Mouse (Mus musculus) MEL (cell line): ENCODE data around the gene Lhfpl5. TPM values are rescaled to one million over a fixed set of nuclear protein-coding genes. Genes with fewer than 3 reads are reported as not detected.
A peak's percentile ranks its signal among the peaks of the same experiment; 100 is the strongest.

Source experiments
- DNase-seq: peaks from one replicate; pipeline ENCODE4 v3.0.0; 2011; ENCODE audit warnings: low read depth, low spot score
- H3K27ac ChIP-seq: 2 replicates; pipeline ENCODE4 v1.5.1; 2012; ENCODE audit warnings: low read depth, mild to moderate bottlenecking, control low read depth, low read length, moderate library complexity; ENCODE audit not compliant: control insufficient read depth
- H3K27me3 ChIP-seq, 2 experiments: fragments of 150-350 bp in 1 of 2; sonication (generic) in 1 of 2; 2 replicates each; pipeline ENCODE4 v1.6.1; 2012; ENCODE audit warnings: low read length in 2 of 2, mild to moderate bottlenecking in 2 of 2, improper control_type of control experiment in 1 of 2, moderate library complexity in 1 of 2; ENCODE audit not compliant: insufficient read depth in 2 of 2, control insufficient read depth in 1 of 2
- H3K36me3 ChIP-seq, 2 experiments: 2 replicates each; pipeline ENCODE4 v1.6.1; 2012 to 2014; ENCODE audit warnings: low read length in 2 of 2, improper control_type of control experiment in 1 of 2, inconsistent platforms in 1 of 2, mild to moderate bottlenecking in 1 of 2; ENCODE audit not compliant: insufficient read depth in 2 of 2, control insufficient read depth in 1 of 2
- H3K4me1 ChIP-seq, 2 experiments: fragments of 150-350 bp in 1 of 2; sonication (generic) in 1 of 2; 2 replicates each; pipeline ENCODE4 v1.6.1; 2012; ENCODE audit warnings: low read length in 2 of 2, improper control_type of control experiment in 1 of 2, mild to moderate bottlenecking in 1 of 2; ENCODE audit not compliant: insufficient read depth in 2 of 2, control insufficient read depth in 1 of 2
- H3K4me3 ChIP-seq, 2 experiments: fragments of 150-350 bp in 1 of 2; sonication (generic) in 1 of 2; 2 replicates each; pipeline ENCODE4 v1.5.1; 2012; ENCODE audit warnings: low read depth in 2 of 2, low read length in 2 of 2, mild to moderate bottlenecking in 2 of 2, moderate library complexity in 2 of 2, control low read depth in 1 of 2, improper control_type of control experiment in 1 of 2; ENCODE audit not compliant: control insufficient read depth in 1 of 2, insufficient read depth in 1 of 2
- H3K79me2 ChIP-seq: 2 replicates; pipeline ENCODE4 v1.6.1; 2012; ENCODE audit warnings: mild to moderate bottlenecking, low read length, moderate library complexity; ENCODE audit not compliant: control insufficient read depth, poor library complexity, insufficient read depth
- H3K9ac ChIP-seq: 2 replicates; pipeline ENCODE4 v1.6.1; 2012; ENCODE audit warnings: low read depth, mild to moderate bottlenecking, control low read depth, low read length, moderate library complexity; ENCODE audit not compliant: control insufficient read depth, poor library complexity, severe bottlenecking
- H3K9me3 ChIP-seq: fragments of 150-350 bp; sonication (generic); replicated peaks from 2 replicates; pipeline ENCODE4 v1.6.1; 2012; ENCODE audit warnings: mild to moderate bottlenecking, low read length, improper control_type of control experiment, moderate library complexity; ENCODE audit not compliant: insufficient read depth
- BHLHE40 ChIP-seq: IDR thresholded peaks from 2 replicates; pipeline ENCODE4 v1.6.1; 2012; ENCODE audit warnings: low read depth, mild to moderate bottlenecking, inconsistent platforms, low read length, improper control_type of control experiment, borderline replicate concordance
- CHD1 ChIP-seq: IDR thresholded peaks from 2 replicates; pipeline ENCODE4 v1.6.1; 2012; ENCODE audit warnings: low read depth, mild to moderate bottlenecking, inconsistent platforms, low read length, improper control_type of control experiment
- CHD2 ChIP-seq: IDR thresholded peaks from 2 replicates; pipeline ENCODE4 v1.6.1; 2011; ENCODE audit warnings: low read length, improper control_type of control experiment
- CTCF ChIP-seq, 3 experiments: IDR thresholded peaks in 2 of 3; conservative IDR thresholded peaks in 1 of 3; 2 replicates each; pipeline ENCODE4 v1.5.1; 2011 to 2012; ENCODE audit warnings: low read length in 3 of 3, low read depth in 2 of 3, mild to moderate bottlenecking in 2 of 3, improper control_type of control experiment in 1 of 3, inconsistent platforms in 1 of 3, mixed read lengths in 1 of 3, moderate library complexity in 1 of 3; ENCODE audit not compliant: control insufficient read depth in 1 of 3, insufficient read depth in 1 of 3, poor library complexity in 1 of 3, severe bottlenecking in 1 of 3
- ETS1 ChIP-seq: IDR thresholded peaks from 2 replicates; pipeline ENCODE4 v1.6.1; 2012; ENCODE audit warnings: low read depth, mild to moderate bottlenecking, inconsistent platforms, low read length, improper control_type of control experiment, moderate library complexity
- GABPA ChIP-seq: IDR thresholded peaks from 2 replicates; pipeline ENCODE4 v1.6.1; 2012; ENCODE audit warnings: low read depth, mild to moderate bottlenecking, inconsistent platforms, low read length, improper control_type of control experiment, moderate library complexity
- JUND ChIP-seq: IDR thresholded peaks from 2 replicates; pipeline ENCODE4 v1.6.1; 2011; ENCODE audit warnings: low read depth, mild to moderate bottlenecking, improper control_type of control experiment, low read length
- MAFK ChIP-seq: IDR thresholded peaks from 2 replicates; pipeline ENCODE4 v1.6.1; 2011; ENCODE audit warnings: low read depth, mild to moderate bottlenecking, low read length, improper control_type of control experiment, borderline replicate concordance
- MAX ChIP-seq: IDR thresholded peaks from 2 replicates; pipeline ENCODE4 v1.6.1; 2011; ENCODE audit warnings: low read length, improper control_type of control experiment
- MAZ ChIP-seq: IDR thresholded peaks from 2 replicates; pipeline ENCODE4 v1.6.1; 2012; ENCODE audit warnings: low read depth, mild to moderate bottlenecking, inconsistent platforms, low read length, improper control_type of control experiment
- MEF2A ChIP-seq: IDR thresholded peaks from 2 replicates; pipeline ENCODE4 v1.6.1; 2014; ENCODE audit warnings: low read depth, mild to moderate bottlenecking, inconsistent platforms, low read length, improper control_type of control experiment; ENCODE audit not compliant: poor library complexity, insufficient replicate concordance, severe bottlenecking; ENCODE audit errors: extremely low read depth
- MXI1 ChIP-seq: IDR thresholded peaks from 2 replicates; pipeline ENCODE4 v1.6.1; 2011; ENCODE audit warnings: mild to moderate bottlenecking, low read depth, low read length, improper control_type of control experiment
- MYB ChIP-seq: IDR thresholded peaks from 2 replicates; pipeline ENCODE4 v1.6.1; 2011; ENCODE audit warnings: mild to moderate bottlenecking, low read depth, low read length, improper control_type of control experiment
- MYC ChIP-seq: IDR thresholded peaks from 2 replicates; pipeline ENCODE4 v1.6.1; 2011; ENCODE audit warnings: low read depth, mild to moderate bottlenecking, low read length, improper control_type of control experiment, moderate library complexity
- NELFE ChIP-seq: IDR thresholded peaks from 2 replicates; pipeline ENCODE4 v1.6.1; 2011; ENCODE audit warnings: low read depth, low read length, improper control_type of control experiment
- POLR2A ChIP-seq, 2 experiments: IDR thresholded peaks; 2 replicates each; pipeline ENCODE4 v1.6.1; 2011 to 2012; ENCODE audit warnings: low read length in 2 of 2, mild to moderate bottlenecking in 2 of 2, control low read depth in 1 of 2, improper control_type of control experiment in 1 of 2, low read depth in 1 of 2, moderate library complexity in 1 of 2; ENCODE audit not compliant: control insufficient read depth in 1 of 2, insufficient read depth in 1 of 2, poor library complexity in 1 of 2
- POLR2AphosphoS2 ChIP-seq: IDR thresholded peaks from 2 replicates; pipeline ENCODE4 v1.6.1; 2011; ENCODE audit warnings: low read length, improper control_type of control experiment
- POLR2AphosphoS5 ChIP-seq: IDR thresholded peaks from 2 replicates; pipeline ENCODE4 v1.6.1; 2012; ENCODE audit warnings: low read depth, borderline replicate concordance, mild to moderate bottlenecking, inconsistent platforms, low read length, moderate library complexity, mixed read lengths
- RAD21 ChIP-seq: IDR thresholded peaks from 2 replicates; pipeline ENCODE4 v1.6.1; 2011; ENCODE audit warnings: mild to moderate bottlenecking, low read depth, low read length, improper control_type of control experiment
- RCOR1 ChIP-seq: IDR thresholded peaks from 2 replicates; pipeline ENCODE4 v1.6.1; 2012; ENCODE audit warnings: low read depth, mild to moderate bottlenecking, inconsistent platforms, low read length, improper control_type of control experiment
- SIN3A ChIP-seq: IDR thresholded peaks from 2 replicates; pipeline ENCODE4 v1.6.1; 2012; ENCODE audit warnings: low read length, improper control_type of control experiment, inconsistent platforms
- SMC3 ChIP-seq: IDR thresholded peaks from 2 replicates; pipeline ENCODE4 v1.6.1; 2011; ENCODE audit warnings: low read depth, low read length, improper control_type of control experiment
- TCF12 ChIP-seq: IDR thresholded peaks from 2 replicates; pipeline ENCODE4 v1.6.1; 2014; ENCODE audit warnings: low read depth, mild to moderate bottlenecking, inconsistent platforms, low read length, improper control_type of control experiment, moderate library complexity
- USF1 ChIP-seq: IDR thresholded peaks from 2 replicates; pipeline ENCODE4 v1.6.1; 2014; ENCODE audit warnings: low read depth, mild to moderate bottlenecking, inconsistent platforms, low read length, improper control_type of control experiment, moderate library complexity
- USF2 ChIP-seq, 2 experiments: IDR thresholded peaks; 2 replicates each; pipeline ENCODE4 v1.6.1; 2011 to 2012; ENCODE audit warnings: improper control_type of control experiment in 2 of 2, low read length in 2 of 2, borderline replicate concordance in 1 of 2, inconsistent platforms in 1 of 2, low read depth in 1 of 2, mild to moderate bottlenecking in 1 of 2; ENCODE audit not compliant: insufficient read depth in 1 of 2
- ZKSCAN1 ChIP-seq: IDR thresholded peaks from 2 replicates; pipeline ENCODE4 v1.6.1; 2012; ENCODE audit warnings: low read depth, mild to moderate bottlenecking, inconsistent platforms, low read length, improper control_type of control experiment, moderate library complexity
- ZNF384 ChIP-seq: IDR thresholded peaks from 2 replicates; pipeline ENCODE4 v1.6.1; 2012; ENCODE audit warnings: low read depth, mild to moderate bottlenecking, inconsistent platforms, low read length, improper control_type of control experiment
- polyA plus RNA-seq, 2 experiments: library from polyadenylated mRNA; stranded (reverse) in 1 of 2; unstranded in 1 of 2; fragments of >175 nt in 1 of 2; fragments of >200 nt in 1 of 2; gene quantifications; 2 replicates each; pipeline versions ENCODE4 v1.2.1 to v1.2.4; 2012; ENCODE audit warnings: low replicate concordance in 2 of 2, low read depth in 1 of 2; ENCODE audit not compliant: insufficient read length in 2 of 2, insufficient read depth in 1 of 2, missing spikeins in 1 of 2
- total RNA-seq: library from RNA; depleted of rRNA; stranded (reverse); fragments of 300-350 nt; gene quantifications from 2 replicates; pipeline ENCODE4 v1.2.3, GENCODE M21; 2012

The Lhfpl5 gene
- total and polyA plus RNA-seq, 3 experiments = 0.19 TPM; not detected in 2

DNA sequence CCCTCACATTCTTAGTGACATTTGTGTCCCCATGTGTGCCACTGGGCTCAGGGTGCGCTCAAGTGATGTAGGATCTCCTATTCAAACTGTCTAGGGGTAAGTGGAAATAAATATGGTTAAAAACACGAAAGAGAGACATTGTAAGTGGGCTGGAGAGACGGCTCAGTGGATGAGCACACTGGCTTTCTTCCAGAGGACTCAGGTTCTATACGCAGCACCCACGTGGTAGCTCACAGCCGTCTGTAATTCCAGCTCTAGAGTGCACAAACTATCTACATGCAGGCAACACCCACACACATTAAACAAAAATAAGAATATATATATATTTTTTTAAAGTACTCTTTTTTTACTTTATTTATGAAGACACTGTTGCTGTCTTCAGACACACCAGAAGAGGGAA is 2.5 kb upstream of the Lhfpl5 start:
- TF ChIP-seq BHLHE40 (no peak), USF1 (no peak), ETS1 (no peak), POLR2AphosphoS5 (no peak), ZNF384 (no peak)
- peaks cover 0 to under 1% of the 10 kb centered on the region in 2 experiments; a peak in 1 of 4 replicates for H3K27me3 ChIP-seq
- no peak overlapping the region for H3K27ac ChIP-seq
- H3K4me3 ChIP-seq = no peak overlapping the region
- no peak overlapping the region for H3K9ac ChIP-seq
- no peaks in the 10 kb centered on the region for H3K4me1 ChIP-seq
- no peaks in the 10 kb centered on the region for H3K79me2 ChIP-seq
- no peak for DNase-seq
- H3K36me3 ChIP-seq = no peaks in the 10 kb centered on the region
- H3K9me3 ChIP-seq = no peaks in the 10 kb centered on the region

DNA sequence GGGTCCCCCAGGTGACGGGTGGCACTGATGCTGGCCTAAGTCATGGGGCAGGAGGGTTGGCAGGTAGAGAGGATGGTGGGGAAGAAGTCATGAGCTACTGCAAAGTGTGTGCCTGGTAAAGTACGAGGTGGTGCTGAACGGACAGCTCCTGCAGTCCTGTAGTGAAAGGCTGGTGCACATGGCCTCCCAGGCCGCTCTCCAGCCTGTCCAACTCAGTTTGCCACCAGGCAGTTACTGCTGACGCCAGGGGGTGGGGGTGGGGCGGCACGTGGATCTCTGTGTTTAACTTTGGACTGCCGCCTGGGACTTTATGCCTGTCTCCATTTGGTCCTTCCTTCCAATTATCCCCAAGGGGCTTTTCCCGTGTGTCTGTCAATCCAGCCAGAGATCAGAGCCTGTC is 5.0 kb downstream of the Lhfpl5 start:
- peak; percentile 86 for DNase-seq

DNA sequence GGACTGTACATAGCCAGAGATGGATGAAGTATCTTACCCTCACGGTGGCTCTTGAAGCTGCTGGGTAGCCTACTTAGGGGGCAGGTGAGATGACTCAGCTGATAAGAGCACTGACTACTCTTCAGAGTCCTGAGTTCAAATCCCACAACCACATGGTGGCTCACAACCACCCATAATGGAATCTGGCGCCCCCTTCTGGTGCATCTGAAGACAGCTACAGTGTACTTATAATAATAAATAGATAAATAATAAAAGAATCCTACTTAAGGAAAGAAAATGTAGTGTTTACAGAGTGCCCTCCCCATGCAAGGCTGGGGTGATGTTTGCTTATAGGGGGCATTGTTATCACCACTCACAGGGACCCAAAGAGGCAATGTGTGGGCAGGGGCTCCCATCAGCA is 5.6 kb downstream of the Lhfpl5 start:
- Histone ChIP-seq H3K27me3 (no peaks in the 10 kb centered on the region), H3K36me3 (no peaks in the 10 kb centered on the region), H3K4me3 (no peak overlapping the region), H3K9ac (no peak overlapping the region), H3K4me1 (0 out of 4 replicates have a peak, but pooled peaks cover 0 to 6% of the 10 kb centered on the region in 2 experiments), H3K79me2 (no peaks in the 10 kb centered on the region), H3K27ac (no peak overlapping the region), H3K9me3 (no peaks in the 10 kb centered on the region)
- TF ChIP-seq CTCF (IDR thresholded peaks at IDR 0.05 in 2 of 3, conservative IDR thresholded peaks at IDR 0.05 in 1 of 3; ENCODE audit: control insufficient read depth in 1 of 3, insufficient read depth in 1 of 3, low read depth in 2 of 3, low read length in 3 of 3, poor library complexity in 1 of 3, severe bottlenecking in 1 of 3) = peak; percentile 12 to 50 (median 38); a peak in 5 of 6 replicates
- no peak for TF ChIP-seq POLR2A (IDR thresholded peaks at IDR 0.05; ENCODE audit: control insufficient read depth in 1 of 2, insufficient read depth in 1 of 2, low read depth in 1 of 2, low read length in 2 of 2, poor library complexity in 1 of 2)
- TF ChIP-seq SMC3 = peak; percentile 18; the same call in 1 of the 2 replicates
- DNase-seq = no peak

More for the DNA sequence above, 5.0 kb downstream of the Lhfpl5 start:
- Histone ChIP-seq H3K27ac (no peak overlapping the region), H3K4me3 (no peak overlapping the region), H3K36me3 (no peaks in the 10 kb centered on the region), H3K79me2 (no peaks in the 10 kb centered on the region), H3K27me3 (no peaks in the 10 kb centered on the region), H3K4me1 (0 out of 4 replicates have a peak, but pooled peaks cover 0 to 4% of the 10 kb centered on the region in 2 experiments), H3K9ac (no peak overlapping the region), H3K9me3 (no peaks in the 10 kb centered on the region)
- no peak for TF ChIP-seq USF2 (IDR thresholded peaks at IDR 0.05; ENCODE audit: borderline replicate concordance in 1 of 2, insufficient read depth in 1 of 2, low read depth in 1 of 2, low read length in 2 of 2)
- no peak for TF ChIP-seq BHLHE40
- no peak for TF ChIP-seq USF1
- TF ChIP-seq CHD2 = no peak
- no peak for TF ChIP-seq POLR2AphosphoS5
- no peak for TF ChIP-seq MEF2A
- TF ChIP-seq NELFE = no peak
- peak; percentile 90 for TF ChIP-seq MAX
- no peak for TF ChIP-seq POLR2AphosphoS2
- TF ChIP-seq MYB = no peak
- no peak for TF ChIP-seq MAZ
- no peak for TF ChIP-seq JUND
- TF ChIP-seq MYC = peak; percentile 52; the same call in 1 of the 2 replicates
- TF ChIP-seq RAD21 = no peak
- TF ChIP-seq GABPA = no peak
- no peak for TF ChIP-seq CTCF (IDR thresholded peaks at IDR 0.05 in 2 of 3, conservative IDR thresholded peaks at IDR 0.05 in 1 of 3; ENCODE audit: control insufficient read depth in 1 of 3, insufficient read depth in 1 of 3, low read depth in 2 of 3, low read length in 3 of 3, poor library complexity in 1 of 3, severe bottlenecking in 1 of 3)
- peak; percentile 97 for TF ChIP-seq SIN3A
- no peak for TF ChIP-seq TCF12
- no peak for TF ChIP-seq RCOR1
- peak; percentile 99 for TF ChIP-seq MXI1
- no peak for TF ChIP-seq ZKSCAN1
- TF ChIP-seq MAFK = no peak
- TF ChIP-seq CHD1 = no peak
